Mouse (Mus musculus) CH12.LX (cell line): ENCODE measurements around the gene Apobr. TPM values are rescaled to one million over a fixed set of nuclear protein-coding genes. Genes with fewer than 3 reads are reported as not detected.

Experiments
- DNase-seq: peaks from one replicate; pipeline ENCODE4 v3.0.0-alpha.2; 2013; ENCODE audit errors: extremely low read depth
- H3K27ac ChIP-seq: 2 replicates; pipeline ENCODE4 v1.5.1; 2012; ENCODE audit warnings: low read depth, mild to moderate bottlenecking, control low read depth, moderate library complexity; ENCODE audit not compliant: insufficient read depth
- H3K27me3 ChIP-seq: replicated peaks from 2 replicates; pipeline ENCODE3; 2012; ENCODE audit warnings: inconsistent platforms
- H3K36me3 ChIP-seq, 2 experiments: replicated peaks in 1 of 2; 2 replicates each; pipeline versions ENCODE3 to v1.6.1; 2012; ENCODE audit warnings: inconsistent platforms in 1 of 2, low read length in 1 of 2, mild to moderate bottlenecking in 1 of 2, mixed read lengths in 1 of 2, moderate library complexity in 1 of 2; ENCODE audit not compliant: control insufficient read depth in 1 of 2, insufficient read depth in 1 of 2
- H3K4me1 ChIP-seq, 2 experiments: 2 replicates each; pipeline ENCODE4 v1.6.1; 2012; ENCODE audit warnings: inconsistent platforms in 1 of 2, moderate library complexity in 1 of 2; ENCODE audit not compliant: insufficient read depth in 2 of 2, control insufficient read depth in 1 of 2
- H3K4me2 ChIP-seq: 2 replicates; pipeline ENCODE4 v1.6.1; 2012; ENCODE audit warnings: low read depth, mild to moderate bottlenecking, control low read depth; ENCODE audit not compliant: poor library complexity, insufficient read depth, severe bottlenecking
- H3K4me3 ChIP-seq, 3 experiments: fragments of 150-350 bp in 1 of 3; sonication (generic) in 1 of 3; replicated peaks in 1 of 3; 2 replicates each; pipeline versions ENCODE3 to v1.5.1; 2011 to 2012; ENCODE audit warnings: low read depth in 2 of 3, low read length in 2 of 3, mild to moderate bottlenecking in 2 of 3, moderate library complexity in 2 of 3, control low read depth in 1 of 3, improper control_type of control experiment in 1 of 3, inconsistent platforms in 1 of 3, mixed read lengths in 1 of 3; ENCODE audit not compliant: poor library complexity in 1 of 3
- H3K79me2 ChIP-seq: replicated peaks from 2 replicates; pipeline ENCODE4 v1.6.1; 2012; ENCODE audit warnings: mild to moderate bottlenecking, moderate library complexity; ENCODE audit not compliant: control insufficient read depth, poor library complexity, insufficient read depth, severe bottlenecking; ENCODE audit errors: extremely low read depth
- H3K9ac ChIP-seq: 2 replicates; pipeline ENCODE4 v1.6.1; 2012; ENCODE audit warnings: low read depth, mild to moderate bottlenecking, control low read depth, moderate library complexity; ENCODE audit not compliant: insufficient read depth
- H3K9me3 ChIP-seq: replicated peaks from 2 replicates; pipeline ENCODE3; 2012; ENCODE audit warnings: low read length, inconsistent platforms, mixed read lengths
- CHD2 ChIP-seq: IDR thresholded peaks from 2 replicates; pipeline ENCODE4 v1.6.1; 2011; ENCODE audit warnings: low read length, improper control_type of control experiment
- EP300 ChIP-seq: IDR thresholded peaks from 2 replicates; pipeline ENCODE4 v1.6.1; 2011; ENCODE audit warnings: low read length, improper control_type of control experiment
- GABPA ChIP-seq: IDR thresholded peaks from 2 replicates; pipeline ENCODE4 v1.6.1; 2012; ENCODE audit warnings: low read depth, low read length, improper control_type of control experiment, inconsistent platforms; ENCODE audit not compliant: insufficient replicate concordance
- HCFC1 ChIP-seq: IDR thresholded peaks from 2 replicates; pipeline ENCODE4 v1.6.1; 2012; ENCODE audit warnings: low read depth, mild to moderate bottlenecking, inconsistent platforms, low read length, improper control_type of control experiment
- JUN ChIP-seq: IDR thresholded peaks from 2 replicates; pipeline ENCODE4 v1.6.1; 2011; ENCODE audit warnings: low read depth, mild to moderate bottlenecking, low read length, improper control_type of control experiment, moderate library complexity; ENCODE audit not compliant: insufficient read depth
- JUND ChIP-seq: conservative IDR thresholded peaks from 2 replicates; pipeline ENCODE4 v1.6.1; 2011; ENCODE audit warnings: low read depth, low read length, improper control_type of control experiment
- MAFK ChIP-seq: IDR thresholded peaks from 2 replicates; pipeline ENCODE4 v1.6.1; 2011; ENCODE audit warnings: low read length, improper control_type of control experiment; ENCODE audit not compliant: insufficient replicate concordance
- MAX ChIP-seq: IDR thresholded peaks from 2 replicates; pipeline ENCODE4 v1.6.1; 2011; ENCODE audit warnings: low read length, improper control_type of control experiment
- MEF2A ChIP-seq: IDR thresholded peaks from 2 replicates; pipeline ENCODE4 v1.6.1; 2014; ENCODE audit warnings: low read depth, mild to moderate bottlenecking, inconsistent platforms, low read length, improper control_type of control experiment, borderline replicate concordance
- MYC ChIP-seq: IDR thresholded peaks from 2 replicates; pipeline ENCODE4 v1.6.1; 2011; ENCODE audit warnings: low read depth, mild to moderate bottlenecking, improper control_type of control experiment, low read length
- POLR2AphosphoS2 ChIP-seq: IDR thresholded peaks from 2 replicates; pipeline ENCODE4 v1.6.1; 2011; ENCODE audit warnings: low read depth, low read length, improper control_type of control experiment
- TBP ChIP-seq: conservative IDR thresholded peaks from 2 replicates; pipeline ENCODE4 v1.6.1; 2011; ENCODE audit warnings: low read depth, low read length, improper control_type of control experiment
- USF2 ChIP-seq: conservative IDR thresholded peaks from 2 replicates; pipeline ENCODE4 v1.6.1; 2011; ENCODE audit warnings: low read depth, low read length, improper control_type of control experiment
- ZC3H11A ChIP-seq: IDR thresholded peaks from 2 replicates; pipeline ENCODE4 v1.6.1; 2012; ENCODE audit warnings: low read depth, mild to moderate bottlenecking, inconsistent platforms, low read length, improper control_type of control experiment
- ZMIZ1 ChIP-seq: IDR thresholded peaks from 2 replicates; pipeline ENCODE4 v1.6.1; 2012; ENCODE audit warnings: low read depth, mild to moderate bottlenecking, inconsistent platforms, low read length, improper control_type of control experiment
- ZNF384 ChIP-seq: IDR thresholded peaks from 2 replicates; pipeline ENCODE4 v1.6.1; 2012; ENCODE audit warnings: low read depth, low read length, improper control_type of control experiment, inconsistent platforms
- dilution Hi-C: fragments of 300-500 bp; cut with MboI; formaldehyde crosslinking; loops from 2 replicates; pipeline ENCODE4 v1.14.3; 2020; ENCODE audit warnings: low sequenced_read_pairs; ENCODE audit not compliant: extremely low pct_unique_long_range_greater_than_20kb, extremely low pct_ligation_motif_present
- in situ Hi-C: fragments of 300-500 bp; cut with MboI; formaldehyde crosslinking; loops from 3 replicates; pipeline ENCODE4 v1.14.3; 2019; ENCODE audit warnings: low sequenced_read_pairs, low pct_ligation_motif_present, low pct_unique_long_range_greater_than_20kb, mixed read lengths
- polyA plus RNA-seq: library from polyadenylated mRNA; unstranded; fragments of >175 nt; gene quantifications from 2 replicates; pipeline ENCODE4 v1.2.1, GENCODE M21; 2012; ENCODE audit warnings: low read depth; ENCODE audit not compliant: insufficient read length
- total RNA-seq, 2 experiments: library from RNA; depleted of rRNA; stranded (reverse); fragments of 300-350 nt in 1 of 2; fragments of >200 nt in 1 of 2; gene quantifications; 2 replicates each; pipeline ENCODE4 v1.2.3; 2012 to 2014

Gene Apobr
- total and polyA plus RNA-seq, 3 experiments: 1.5 to 9.7 (median 1.8) TPM

- Histone ChIP-seq H3K9ac (no peak within 1 kb of the TSS; the same call in 1 of the 2 replicates), H3K79me2 (no peaks in the 10 kb centered on the region), H3K4me3 (peak within 1 kb of the TSS in 2 of 3 experiments; percentile 57 to 78), H3K27me3 (no peaks in the 10 kb centered on the region), H3K27ac (no peak within 1 kb of the TSS), H3K4me1 (peaks cover 9 to 38% of the 10 kb centered on the region in 2 experiments; a peak in 3 of 4 replicates), H3K9me3 (no peaks in the 10 kb centered on the region), H3K36me3 (peaks cover 7 to 31% of the 10 kb centered on the region in 2 experiments), H3K4me2 (peak within 1 kb of the TSS; percentile 3)
- no peak for DNase-seq
- in situ Hi-C loops: no loop called here
- TF ChIP-seq GABPA (no peak), MAX (no peak), HCFC1 (no peak), MAFK (no peak), JUN (no peak), EP300 (no peak), TBP (no peak), ZNF384 (no peak), MYC (no peak), USF2 (no peak), CHD2 (no peak), JUND (no peak), ZC3H11A (no peak), POLR2AphosphoS2 (no peak), ZMIZ1 (no peak)
- dilution Hi-C loops: no loop called here
These were observed 975 bp downstream of the Apobr start, which contains the start of gene Cln3 for GRCm38 (mm10) chr7:126585717-126586116. Gene Cln3 (minus strand): TSS chr7:126585817.

DNA sequence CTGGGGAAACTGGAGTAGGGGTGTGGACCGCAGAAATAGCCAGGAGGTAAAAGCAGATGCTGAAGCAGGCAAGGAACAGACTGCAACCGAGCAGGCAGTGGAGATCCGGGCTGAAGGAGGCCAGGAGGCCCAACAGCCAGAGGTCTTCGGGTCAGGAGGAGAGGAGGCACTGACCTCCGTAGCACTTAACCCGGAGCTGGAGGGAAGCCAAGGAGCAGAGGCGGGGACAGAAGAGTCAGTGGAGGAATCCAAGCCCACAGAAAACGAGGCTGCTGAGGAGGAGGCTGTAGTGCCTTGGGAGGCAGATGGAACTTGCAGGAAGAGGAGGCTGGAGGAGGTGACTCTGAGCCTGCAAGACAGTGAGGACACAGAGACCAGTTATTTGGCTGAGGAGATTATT is 2.1 kb downstream of the Apobr start:
- TF ChIP-seq POLR2AphosphoS2 (no peak), MEF2A (no peak)
- TF ChIP-seq, all 38 proteins: peak for 0
- H3K4me3 ChIP-seq: no peak overlapping the region
- dilution Hi-C loops (no loop called here), in situ Hi-C loops (no loop called here)
- H3K9ac ChIP-seq: no peak overlapping the region
- no peak overlapping the region for H3K27ac ChIP-seq
- peaks cover 9 to 36% of the 10 kb centered on the region in 2 experiments; a peak in 3 of 4 replicates for H3K4me1 ChIP-seq
- H3K79me2 ChIP-seq: no peaks in the 10 kb centered on the region
- DNase-seq: no peak
- peaks cover 0 to 19% of the 10 kb centered on the region in 2 experiments for H3K36me3 ChIP-seq
- H3K9me3 ChIP-seq: no peaks in the 10 kb centered on the region
- no peaks in the 10 kb centered on the region for H3K27me3 ChIP-seq
- no peak overlapping the region for H3K4me2 ChIP-seq
